Mouse (Mus musculus) frontal cortex, postnatal 36 days (tissue): ENCODE measurements around the gene Wdr17.
"Not testable (repeated sequence)": the region's sequence is repeated elsewhere in the genome, so short reads cannot be mapped to it uniquely, and the experiment has no call there.

Source experiments
- DNase-seq, 2 experiments: peaks; one replicate each; pipeline ENCODE4 v3.0.0; 2022; ENCODE audit warnings: low spot score in 2 of 2

The Wdr17 gene

GRCm38 (mm10) chr8:54791858-54792698 lies 94.9 kb downstream of the Wdr17 start:
- no peak for DNase-seq

- peak; percentile 27 to 72 for DNase-seq
Measured at GRCm38 (mm10) chr8:54780134-54780942, 106.6 kb downstream of the Wdr17 start.

GRCm38 (mm10) chr8:54779317-54780133 lies 107.5 kb downstream of the Wdr17 start:
- peak in 1 of 2 experiments; percentile 12 for DNase-seq

- DNase-seq: no peak
Measured at GRCm38 (mm10) chr8:54777012-54777411, 110.0 kb downstream of the Wdr17 start.

GRCm38 (mm10) chr8:54776241-54776640 lies 110.7 kb downstream of the Wdr17 start:
- DNase-seq: no peak

- no peak for DNase-seq
Measured at GRCm38 (mm10) chr8:54757646-54758045, 129.3 kb downstream of the Wdr17 start.

GRCm38 (mm10) chr8:54736660-54737312 lies 150.2 kb downstream of the Wdr17 start:
- DNase-seq: peak in 1 of 2 experiments; percentile 38

GRCm38 (mm10) chr8:54724668-54725035 lies 162.3 kb downstream of the Wdr17 start:
- DNase-seq: no peak

GRCm38 (mm10) chr8:54723976-54724667 lies 162.9 kb downstream of the Wdr17 start:
- DNase-seq: peak; percentile 95 to 97

- DNase-seq: no peak
Measured at GRCm38 (mm10) chr8:54718515-54718914, 168.5 kb downstream of the Wdr17 start.

GRCm38 (mm10) chr8:54705743-54706142 lies 181.2 kb downstream of the Wdr17 start:
- no peak for DNase-seq

- no peak for DNase-seq
Measured at GRCm38 (mm10) chr8:54671806-54672205, 215.2 kb downstream of the Wdr17 start.

- DNase-seq: peak; percentile 43 to 60
Measured at GRCm38 (mm10) chr8:54667756-54668155, 219.2 kb downstream of the Wdr17 start.

GRCm38 (mm10) chr8:54660675-54661074 lies 226.3 kb downstream of the Wdr17 start:
- peak; percentile 24 to 70 for DNase-seq

GRCm38 (mm10) chr8:54659703-54660102 lies 227.3 kb downstream of the Wdr17 start:
- no peak for DNase-seq

GRCm38 (mm10) chr8:54638634-54639033 lies 248.3 kb downstream of the Wdr17 start:
- no peak for DNase-seq

GRCm38 (mm10) chr8:54616710-54617109 lies 270.3 kb downstream of the Wdr17 start:
- DNase-seq: not testable (repeated sequence)

- no peak for DNase-seq
Measured at GRCm38 (mm10) chr8:54610238-54610637, 276.7 kb downstream of the Wdr17 start.

GRCm38 (mm10) chr8:54609336-54609735 lies 277.6 kb downstream of the Wdr17 start:
- DNase-seq: no peak

- DNase-seq: no peak
Measured at GRCm38 (mm10) chr8:54603440-54603839, 283.5 kb downstream of the Wdr17 start.
